Mouse (Mus musculus) splenic B cell, adult 2 months (primary cell): ENCODE measurements at regions not wholly inside any gene's neighbourhood (a gene's known extent, or its start where the extent isn't known, plus 50 kb on each side); places are given as distances from the start of the nearest gene placed in this dataset.

Experiments
- DNase-seq: peaks from one replicate; pipeline ENCODE4 v3.0.0-alpha.2; 2011; ENCODE audit warnings: low read depth, low spot score
- H3K27me3 ChIP-seq: 2 replicates; pipeline ENCODE4 v1.6.1; 2012; ENCODE audit warnings: mild to moderate bottlenecking, low read length, moderate library complexity, mixed read lengths; ENCODE audit not compliant: control insufficient read depth, poor library complexity, insufficient read depth, severe bottlenecking
- H3K36me3 ChIP-seq: 2 replicates; pipeline ENCODE4 v1.6.1; 2012; ENCODE audit warnings: mild to moderate bottlenecking, low read length, moderate library complexity, mixed read lengths; ENCODE audit not compliant: control insufficient read depth, poor library complexity, insufficient read depth, severe bottlenecking

GRCm38 (mm10) chr2:92860502-92861197 is 54.2 kb upstream of the Syt13 start:
- no peak for DNase-seq
- H3K27me3 ChIP-seq, result no peaks in the 10 kb centered on the region
- H3K36me3 ChIP-seq, result no peaks in the 10 kb centered on the region
